Mouse (Mus musculus): Measurements from ENCODE around the gene A730049H05Rik.

A730049H05Rik gene

GRCm38 (mm10) chr6:92816311-92816751 lies at the start of gene A730049H05Rik:
Gene A730049H05Rik, plus strand, starts transcription at chr6:92816478.
- no peak for DNase-seq (ENCODE audit: low spot score in 2 of 2)

- no peak for DNase-seq (ENCODE audit: low spot score in 2 of 2)
These were observed 39.9 kb upstream of the A730049H05Rik start for GRCm38 (mm10) chr6:92776356-92776755.

DNA sequence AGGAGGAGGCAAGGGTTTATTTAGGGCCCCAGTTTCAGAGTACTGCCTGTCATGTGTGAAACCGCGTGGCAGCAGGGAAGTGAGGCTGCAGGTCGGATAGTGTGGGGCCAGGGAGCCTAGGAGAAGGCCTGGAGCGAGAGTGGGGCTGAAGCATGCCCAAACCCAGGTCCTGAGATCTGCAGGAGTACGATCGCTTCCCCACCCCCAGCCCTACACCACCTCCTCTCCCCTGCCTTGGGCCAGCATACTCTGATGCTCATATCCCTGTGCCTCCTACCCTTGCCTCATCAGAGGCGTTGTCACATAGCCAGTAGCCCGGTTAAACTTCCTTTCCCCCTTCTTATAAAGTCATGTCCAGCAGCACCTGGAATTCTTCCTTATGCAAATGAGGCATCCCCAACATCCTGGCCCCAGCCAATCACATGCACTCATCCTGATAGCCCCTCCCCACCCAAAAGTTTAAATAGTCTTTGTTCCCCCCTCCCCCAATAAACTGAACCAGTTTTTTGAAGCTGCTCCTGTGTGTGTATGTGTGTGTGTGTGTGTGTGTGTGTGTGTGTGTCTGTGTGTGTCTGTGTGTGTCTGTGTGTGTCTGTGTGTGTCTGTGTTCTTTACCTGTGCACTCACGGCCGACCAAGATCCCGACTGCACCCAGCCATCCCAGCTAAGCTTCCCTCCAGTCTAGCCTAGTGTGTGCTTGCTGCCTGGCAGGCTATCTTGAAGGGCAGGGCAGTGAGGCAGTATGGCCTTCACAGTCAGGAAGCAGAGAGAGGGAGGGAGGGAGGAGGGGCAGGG lies 36.9 kb upstream of the A730049H05Rik start:
- DNase-seq (ENCODE audit: low spot score in 2 of 2) = no peak

GRCm38 (mm10) chr6:92779935-92780205 lies 36.4 kb upstream of the A730049H05Rik start:
- no peak for DNase-seq (ENCODE audit: low spot score in 2 of 2)

DNA sequence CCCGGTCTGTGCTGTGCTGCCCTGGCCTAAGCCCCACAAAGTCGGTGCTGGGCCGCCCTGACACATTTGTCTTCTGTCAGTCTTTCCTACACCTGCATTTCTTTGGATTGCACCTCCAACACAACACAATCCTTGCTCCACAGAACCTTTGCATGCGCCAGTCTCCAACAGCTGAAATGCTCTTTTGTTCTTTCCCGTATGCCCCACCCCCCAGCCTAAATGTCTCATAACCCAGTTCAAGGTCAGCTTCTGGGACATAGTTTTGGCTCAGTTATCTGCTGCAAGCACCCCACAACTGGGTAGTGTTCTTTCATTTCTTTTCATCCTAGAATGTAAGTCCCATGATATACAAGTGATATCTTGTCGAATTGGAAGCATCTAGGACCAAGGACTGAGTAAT lies 34.8 kb upstream of the A730049H05Rik start:
- no peak for DNase-seq (ENCODE audit: low spot score in 2 of 2)

DNA sequence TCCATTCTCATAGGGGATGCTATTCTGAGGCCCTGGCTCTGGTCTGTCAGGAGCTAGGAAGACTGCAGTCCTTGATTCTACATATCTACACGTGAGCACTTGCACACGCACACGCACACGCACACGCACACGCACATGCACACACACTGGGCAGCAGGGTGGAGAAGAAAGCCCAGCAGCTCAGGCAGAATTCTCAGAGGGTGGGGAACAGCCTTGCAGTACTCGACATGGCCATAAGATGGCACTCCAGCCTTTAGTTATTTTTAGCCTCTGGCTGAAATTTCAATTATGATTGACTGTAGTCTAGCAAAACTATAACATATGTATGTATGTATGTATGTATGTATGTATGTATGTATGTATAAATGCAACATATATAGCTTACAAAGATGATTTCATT lies 31.5 kb upstream of the A730049H05Rik start:
- DNase-seq (ENCODE audit: low spot score in 2 of 2) = no peak

- no peak for DNase-seq (ENCODE audit: low spot score in 2 of 2)
These were observed 29.4 kb upstream of the A730049H05Rik start for GRCm38 (mm10) chr6:92786701-92787375.

GRCm38 (mm10) chr6:92787376-92787712 lies 28.9 kb upstream of the A730049H05Rik start:
- peak; percentile 3 to 8 for DNase-seq (ENCODE audit: low spot score in 2 of 2)

DNA sequence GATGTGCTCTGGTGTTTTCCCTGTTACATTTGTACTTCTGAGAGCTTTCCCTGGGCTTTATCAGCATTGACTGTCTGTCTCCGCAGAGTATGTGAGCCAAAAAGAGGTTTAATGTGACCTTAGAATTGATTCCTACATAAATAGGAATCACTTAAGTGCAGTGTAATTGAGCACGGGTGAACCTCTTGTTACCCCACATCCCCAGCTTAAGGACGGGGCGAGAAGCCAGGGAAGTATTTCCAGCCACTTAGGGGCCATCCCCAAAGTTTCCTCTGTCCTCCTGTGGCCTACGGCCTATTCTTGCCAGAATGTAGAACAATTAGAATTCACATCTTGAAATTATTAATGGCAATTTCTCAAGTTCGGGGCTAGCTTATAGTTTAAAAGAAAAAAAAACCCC lies 22.5 kb upstream of the A730049H05Rik start:
- no peak for DNase-seq (ENCODE audit: low spot score in 2 of 2)

DNA sequence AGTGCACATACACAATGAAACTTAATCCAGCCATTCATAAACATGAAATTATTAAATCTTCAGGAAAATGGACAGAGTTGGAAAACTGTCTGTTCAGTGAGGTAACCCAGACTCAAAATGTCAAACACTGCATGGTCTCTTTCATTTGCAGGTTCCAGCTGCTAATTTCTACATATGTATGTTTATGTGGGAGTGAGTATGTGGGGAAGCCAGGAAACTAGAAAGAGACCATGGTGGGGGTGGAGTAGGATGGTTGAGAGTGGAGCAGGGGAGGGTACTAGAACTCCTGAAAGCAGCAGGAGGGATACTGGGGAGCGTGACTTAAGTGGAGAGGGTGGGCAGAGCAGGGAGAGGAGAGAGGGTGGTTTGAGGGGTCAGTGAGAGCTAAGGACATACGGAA lies 14.8 kb upstream of the A730049H05Rik start:
- no peak for DNase-seq (ENCODE audit: low spot score in 2 of 2)

DNA sequence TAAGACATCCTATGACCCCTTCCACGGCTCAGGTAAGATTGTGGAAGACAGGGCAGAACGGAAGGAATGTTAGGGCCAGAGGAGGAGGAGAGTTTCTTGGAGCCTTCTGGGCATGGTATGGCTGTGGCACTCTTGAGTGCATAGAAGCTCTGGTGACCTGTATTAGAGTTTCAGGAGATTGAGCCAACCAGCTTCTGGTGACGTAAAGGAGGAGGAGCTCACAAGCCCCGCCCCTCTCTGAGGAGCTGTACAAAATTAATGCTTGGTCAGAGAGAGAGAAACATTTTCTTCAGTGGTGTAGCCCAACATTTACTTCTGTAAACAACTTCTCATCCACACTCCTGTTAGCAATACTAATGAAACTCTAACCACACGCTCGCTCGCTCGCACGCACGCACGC lies 13.9 kb upstream of the A730049H05Rik start:
- no peak for DNase-seq (ENCODE audit: low spot score in 2 of 2)

DNA sequence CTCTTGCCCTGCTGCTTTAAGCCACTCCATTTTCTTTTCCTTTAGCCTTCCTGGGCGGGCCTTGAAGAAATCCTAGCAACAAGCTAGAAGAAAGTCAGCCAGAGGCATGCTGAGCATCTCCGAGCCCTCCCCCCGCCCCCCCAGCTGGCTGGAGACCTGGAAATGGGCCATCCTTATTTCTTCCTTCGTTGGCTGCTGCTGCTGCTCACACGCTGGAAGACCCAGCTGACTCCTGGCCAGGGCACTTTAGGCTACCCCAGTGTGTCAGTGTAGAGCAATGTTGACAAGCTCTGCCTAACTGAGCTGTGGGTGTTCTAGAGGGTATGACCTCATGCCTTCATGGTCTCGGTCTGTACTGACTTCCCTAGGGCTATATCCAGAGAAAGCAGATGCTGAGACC lies 13.1 kb upstream of the A730049H05Rik start:
- DNase-seq (ENCODE audit: low spot score in 2 of 2) = no peak

DNA sequence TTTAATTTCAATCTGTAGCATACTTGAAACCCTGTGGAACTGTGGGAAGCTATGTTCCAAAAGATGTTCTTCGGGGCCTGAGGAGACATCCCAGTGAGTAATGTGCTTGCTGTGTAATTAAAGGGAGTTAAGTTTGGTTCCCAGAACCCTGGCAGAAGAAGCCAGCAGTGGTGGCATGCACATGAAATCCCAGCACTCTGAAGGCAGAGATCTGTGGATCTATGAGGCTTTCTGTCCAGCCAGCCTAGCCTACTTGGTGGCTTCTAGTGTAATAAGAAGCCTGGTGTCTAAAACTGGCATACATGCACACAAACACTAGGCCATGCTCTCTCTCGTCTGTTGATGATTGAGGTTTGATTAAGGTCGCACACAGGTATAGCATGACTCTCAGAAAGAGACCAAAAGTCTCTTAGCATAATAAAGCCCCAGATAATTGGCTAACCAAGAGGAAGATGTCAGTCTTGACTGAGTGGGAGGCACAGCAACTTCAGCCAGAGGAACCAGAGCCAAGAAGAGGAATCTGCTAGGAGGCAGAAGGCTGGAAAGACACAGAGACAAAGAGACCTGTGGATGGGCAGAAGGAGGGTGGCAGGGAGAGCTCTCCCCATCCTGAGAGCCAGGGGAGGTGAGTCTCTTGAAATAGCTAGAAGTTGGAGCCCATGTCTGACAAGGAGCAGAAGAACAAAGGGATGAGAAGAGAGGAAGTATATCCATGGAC lies 11.9 kb upstream of the A730049H05Rik start:
- no peak for DNase-seq (ENCODE audit: low spot score in 2 of 2)

GRCm38 (mm10) chr6:92809818-92810217 lies 6.5 kb upstream of the A730049H05Rik start:
- DNase-seq (ENCODE audit: low spot score in 2 of 2) = no peak

DNA sequence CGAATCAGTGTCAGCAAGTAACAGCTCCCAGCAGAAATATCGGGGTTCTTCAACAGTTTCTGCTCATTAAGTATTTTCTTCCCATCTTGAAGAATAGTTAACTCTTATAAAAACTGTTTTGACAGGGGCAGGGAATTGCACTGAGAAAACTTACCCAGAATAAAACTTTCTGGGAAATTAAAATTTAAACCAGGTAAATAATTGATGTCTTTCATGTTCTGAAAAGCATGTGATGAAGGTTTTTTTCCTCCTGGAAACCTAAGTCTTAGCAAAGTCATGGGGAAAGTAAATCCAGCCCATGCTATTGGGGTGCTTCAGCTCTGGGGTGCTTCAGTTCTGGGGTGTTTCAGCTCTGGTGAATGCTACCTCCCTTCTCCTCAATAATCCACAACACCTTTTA lies 5.7 kb upstream of the A730049H05Rik start:
- no peak for DNase-seq (ENCODE audit: low spot score in 2 of 2)

DNA sequence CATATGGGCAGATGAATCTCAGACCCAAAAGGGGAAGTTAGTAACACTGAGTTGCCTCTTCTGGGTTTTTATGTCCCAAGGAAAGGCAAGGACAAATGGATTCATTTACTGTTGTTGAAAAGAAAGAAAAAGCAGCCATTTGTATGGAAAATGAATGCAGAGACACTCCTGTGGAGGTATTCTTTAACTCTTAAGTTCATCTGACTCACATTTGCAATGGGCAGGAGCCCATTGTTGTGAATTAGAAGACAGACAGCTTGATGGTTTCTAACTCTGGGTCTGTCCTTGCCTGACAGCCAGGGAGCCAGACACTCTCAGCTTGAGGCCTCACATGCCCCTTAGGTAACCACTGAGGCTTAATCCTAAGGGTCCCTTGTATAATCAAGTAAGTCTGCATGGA lies 4.7 kb upstream of the A730049H05Rik start:
- no peak for DNase-seq (ENCODE audit: low spot score in 2 of 2)

- DNase-seq (ENCODE audit: low spot score in 2 of 2) = no peak
These were observed 3.4 kb upstream of the A730049H05Rik start for GRCm38 (mm10) chr6:92812702-92813370.

DNA sequence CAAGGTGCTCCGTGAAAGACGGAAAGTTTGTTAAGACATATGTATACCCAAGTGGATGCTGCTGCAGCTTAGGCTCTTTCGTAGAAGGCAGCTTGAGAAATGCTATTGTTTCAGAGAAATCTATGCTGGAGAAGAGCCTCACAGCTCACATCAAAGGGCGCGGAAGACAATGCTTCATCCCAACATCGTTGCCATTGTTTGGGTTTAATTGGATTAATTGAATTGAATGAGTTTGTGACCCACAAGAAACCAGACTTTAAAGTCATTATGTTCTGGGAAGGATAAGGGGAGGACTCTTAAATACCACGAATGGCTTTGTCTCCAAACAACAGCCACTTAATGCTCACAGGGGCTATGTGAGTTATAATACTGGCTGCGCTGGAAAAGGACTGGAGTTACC lies 1.4 kb downstream of the A730049H05Rik start:
- no peak for DNase-seq (ENCODE audit: low spot score in 2 of 2)

GRCm38 (mm10) chr6:92821606-92822005 lies 5.3 kb downstream of the A730049H05Rik start:
- DNase-seq (ENCODE audit: low spot score in 2 of 2) = no peak

DNA sequence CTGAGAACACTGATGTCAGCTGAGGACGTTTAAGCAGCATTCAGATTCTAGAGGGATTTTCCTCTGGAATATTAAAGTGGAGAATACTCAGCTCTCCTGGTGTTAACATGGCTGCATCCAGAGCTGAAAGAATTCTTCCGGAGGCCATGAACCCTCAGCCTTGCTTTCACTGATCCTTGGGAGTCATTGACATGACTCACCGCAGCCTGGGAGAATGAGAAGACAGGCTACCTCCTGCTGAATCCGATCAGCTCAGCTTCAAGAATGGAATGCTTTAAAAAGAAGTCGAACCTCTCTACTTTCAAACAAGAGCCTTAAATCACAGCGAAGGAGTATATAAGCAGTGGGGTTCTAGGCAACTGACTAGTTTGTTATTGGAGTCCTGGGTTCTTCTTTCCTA lies 5.7 kb downstream of the A730049H05Rik start:
- no peak for DNase-seq (ENCODE audit: low spot score in 2 of 2)

- DNase-seq (ENCODE audit: low spot score in 2 of 2) = no peak
These were observed 7.7 kb downstream of the A730049H05Rik start for GRCm38 (mm10) chr6:92823991-92824390.

DNA sequence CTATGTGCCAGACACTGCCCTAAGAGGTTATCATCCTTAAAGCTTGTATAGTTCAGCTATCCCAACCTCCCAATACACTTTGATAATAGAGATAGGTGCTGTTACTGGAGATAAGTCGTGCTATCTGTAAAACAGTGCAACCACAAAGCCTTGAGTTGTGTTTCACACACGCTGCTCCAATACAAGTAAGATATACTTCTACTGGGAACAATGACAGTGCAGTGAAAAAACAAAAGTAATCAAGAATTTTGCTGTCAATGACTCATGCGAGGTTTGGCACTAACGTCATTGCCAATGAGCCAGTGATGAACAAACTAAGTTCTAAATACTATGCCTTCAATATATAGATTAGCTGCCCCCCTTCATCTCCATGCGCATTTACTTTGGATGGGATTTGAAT lies 10.3 kb downstream of the A730049H05Rik start:
- no peak for DNase-seq (ENCODE audit: low spot score in 2 of 2)
